Mouse (Mus musculus) thymus, postnatal 36 days (tissue): Measurements from ENCODE around the gene Strbp.
A peak's percentile ranks its signal among the peaks of the same experiment; 100 is the strongest.

Experiments
- DNase-seq, 2 experiments: peaks; one replicate each; pipeline ENCODE4 v3.0.0; 2022; ENCODE audit warnings: mixed read lengths in 2 of 2

Strbp gene

DNA sequence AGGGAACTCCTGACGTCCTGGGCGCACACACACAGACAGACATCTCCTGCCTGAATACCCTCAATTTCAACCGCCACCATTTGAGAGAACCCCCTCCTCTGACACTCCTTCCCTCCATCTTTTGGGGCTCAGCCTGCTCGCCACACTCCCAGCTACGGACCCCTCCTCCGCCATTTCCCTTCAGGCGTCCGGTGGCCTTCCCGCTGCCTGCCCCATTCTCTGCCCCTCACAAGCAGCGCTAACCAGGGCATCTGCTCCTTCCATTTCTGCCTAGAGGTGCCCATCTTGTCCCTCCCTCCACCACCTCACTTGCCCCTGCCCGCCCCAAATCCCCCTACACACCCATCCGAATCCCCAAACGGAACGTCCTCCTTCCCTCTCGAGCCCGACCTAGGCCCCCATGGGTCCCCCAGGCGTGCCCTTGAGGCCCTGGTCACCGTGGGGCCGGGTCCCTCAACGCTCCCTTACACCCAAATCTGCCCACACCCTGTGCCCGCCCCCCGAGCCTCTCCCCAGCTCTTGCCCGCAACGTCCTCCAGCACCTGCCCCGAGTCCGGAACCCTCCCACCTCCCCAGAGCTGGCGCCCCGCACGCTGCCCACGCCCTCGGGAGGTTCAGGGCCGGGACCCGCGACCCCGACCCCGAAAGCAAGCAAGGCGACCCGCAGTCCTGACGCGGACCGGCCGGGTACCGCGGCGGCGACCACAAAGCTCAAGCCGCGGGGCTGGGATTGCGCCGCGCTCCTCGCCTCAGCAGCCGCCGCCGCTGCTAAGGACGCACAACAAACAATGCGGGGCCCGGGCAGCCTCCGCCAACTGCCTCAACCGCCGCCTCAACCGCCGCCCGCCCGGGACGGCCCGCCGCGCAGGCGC is 1.1 kb downstream of the Strbp start:
- peak; percentile 58 to 76 for DNase-seq

GRCm38 (mm10) chr2:37689064-37689615 is 14.5 kb downstream of the Strbp start:
- DNase-seq, result no peak

- DNase-seq, result no peak
Measured at GRCm38 (mm10) chr2:37687031-37687430, 16.6 kb downstream of the Strbp start.

DNA sequence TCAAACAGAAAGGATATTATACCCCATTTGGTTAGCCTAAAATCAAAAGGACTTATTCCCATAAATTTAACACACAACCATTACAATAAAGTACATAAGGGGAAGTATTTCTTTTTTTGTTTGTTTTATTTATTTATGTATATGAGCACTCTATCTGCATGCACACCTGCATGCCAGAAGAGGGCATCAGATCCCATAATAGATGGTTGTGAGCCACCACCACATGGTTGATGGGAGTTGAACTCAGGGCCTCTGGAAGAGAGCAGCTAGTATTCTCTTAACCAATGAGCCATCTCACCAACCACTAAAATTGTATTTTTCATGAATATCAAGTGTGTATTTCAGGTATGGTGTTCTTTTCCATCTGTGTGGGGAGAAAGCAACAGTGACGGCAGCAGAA is 18.8 kb downstream of the Strbp start:
- no peak for DNase-seq

DNA sequence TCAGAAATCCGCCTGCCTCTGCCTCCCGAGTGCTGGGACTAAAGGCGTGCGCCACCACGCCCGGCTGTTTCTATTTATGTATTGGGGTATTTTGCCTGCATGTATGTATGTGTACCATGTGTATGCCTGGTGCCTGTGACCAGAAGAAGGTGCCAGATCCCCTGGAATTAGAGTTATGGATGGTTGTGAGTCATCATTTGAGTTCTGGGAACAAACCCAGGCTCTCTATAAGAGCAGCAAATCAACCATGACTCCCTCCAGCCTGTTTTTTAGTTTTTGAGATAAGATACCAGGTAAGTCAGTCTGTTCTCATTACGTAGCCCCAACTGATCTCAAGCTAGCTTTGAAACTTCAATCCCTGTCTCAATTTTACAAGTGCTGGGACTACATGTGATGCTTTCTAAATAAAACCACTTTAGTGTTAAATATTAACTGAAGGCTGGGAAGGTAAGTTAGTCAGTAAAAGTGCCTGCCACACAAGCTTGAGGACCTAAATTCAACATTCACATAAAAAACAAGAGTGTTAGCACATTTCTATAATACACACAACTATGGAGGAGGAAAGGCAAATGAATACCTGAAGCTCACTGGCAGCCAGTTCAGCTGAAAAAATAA is 21.4 kb downstream of the Strbp start:
- DNase-seq, result no peak

DNA sequence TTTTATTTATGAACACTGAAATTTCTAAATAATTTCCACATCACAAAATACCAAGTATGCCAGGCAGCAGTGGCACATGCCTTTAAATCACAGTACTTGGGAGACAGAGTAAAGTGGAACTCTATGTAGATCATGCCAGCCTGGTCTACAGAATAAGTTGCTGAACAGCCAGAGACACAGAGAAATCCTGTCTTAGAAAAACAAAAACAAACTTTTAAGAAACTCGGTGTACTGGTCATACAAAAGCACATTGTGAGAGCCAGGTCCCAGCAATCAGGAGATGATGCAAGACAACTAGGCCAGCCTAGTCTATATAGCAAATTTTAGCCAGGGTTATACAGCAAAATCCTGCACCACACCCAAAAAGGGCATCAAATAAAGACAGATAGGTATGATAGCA is 52.6 kb downstream of the Strbp start:
- no peak for DNase-seq

DNA sequence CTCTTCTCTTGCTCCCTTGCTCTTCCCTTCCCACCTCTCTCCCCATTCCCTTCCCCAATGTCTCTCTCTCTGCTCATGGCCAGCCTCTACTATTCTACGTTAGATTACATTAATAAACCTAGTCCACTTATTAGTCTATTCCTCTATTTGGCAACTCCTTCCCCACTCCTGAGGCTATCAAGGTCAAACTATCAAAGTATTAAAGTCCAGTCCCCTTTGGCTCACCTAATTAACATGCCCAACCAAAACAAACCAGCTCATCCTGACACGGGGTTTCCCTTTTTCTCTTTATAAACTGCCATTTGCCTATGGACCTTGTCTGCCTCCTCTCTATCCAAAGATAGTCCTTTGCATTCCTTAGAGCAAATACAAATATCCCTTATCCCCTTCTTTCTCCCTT is 54.1 kb downstream of the Strbp start:
- no peak for DNase-seq

DNA sequence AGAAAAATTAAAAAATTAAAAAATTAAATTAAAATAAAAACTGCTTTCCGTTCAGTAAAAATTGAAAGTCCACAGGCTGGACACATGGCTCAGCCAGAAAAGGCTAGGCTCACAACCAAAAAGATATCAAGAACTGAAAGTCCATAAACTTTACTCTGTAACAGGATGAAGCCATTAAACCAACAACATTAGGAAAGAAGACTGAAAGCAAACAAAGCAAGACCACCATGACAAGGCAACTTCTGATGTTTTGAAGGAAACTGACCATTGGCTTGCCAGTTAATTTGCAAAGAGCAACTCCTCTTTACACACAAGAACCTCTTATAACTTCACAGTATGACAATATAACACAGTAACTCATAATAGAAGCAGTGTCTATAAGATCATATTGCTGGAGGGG is 54.7 kb downstream of the Strbp start:
- DNase-seq, result no peak

GRCm38 (mm10) chr2:37623343-37623742 is 80.3 kb downstream of the Strbp start:
- DNase-seq, result no peak

DNA sequence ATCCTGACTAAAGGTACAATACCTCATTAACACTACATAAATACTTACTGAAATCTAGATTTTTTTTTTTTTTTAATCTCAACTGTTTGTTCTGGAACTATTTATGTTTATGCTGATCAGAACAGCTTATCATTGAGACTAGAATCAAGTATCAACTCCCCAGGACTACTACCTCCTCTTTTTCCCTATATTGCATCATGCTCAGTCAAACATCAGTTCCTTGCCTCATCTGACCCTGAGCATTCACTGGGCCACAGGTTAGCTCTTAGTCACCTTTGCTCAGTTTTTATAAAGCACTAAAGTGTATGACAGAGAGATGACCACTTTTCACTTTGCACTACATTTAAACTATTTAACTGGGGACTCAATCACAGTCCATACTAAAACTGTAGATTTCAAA is 115.7 kb downstream of the Strbp start:
- no peak for DNase-seq

DNA sequence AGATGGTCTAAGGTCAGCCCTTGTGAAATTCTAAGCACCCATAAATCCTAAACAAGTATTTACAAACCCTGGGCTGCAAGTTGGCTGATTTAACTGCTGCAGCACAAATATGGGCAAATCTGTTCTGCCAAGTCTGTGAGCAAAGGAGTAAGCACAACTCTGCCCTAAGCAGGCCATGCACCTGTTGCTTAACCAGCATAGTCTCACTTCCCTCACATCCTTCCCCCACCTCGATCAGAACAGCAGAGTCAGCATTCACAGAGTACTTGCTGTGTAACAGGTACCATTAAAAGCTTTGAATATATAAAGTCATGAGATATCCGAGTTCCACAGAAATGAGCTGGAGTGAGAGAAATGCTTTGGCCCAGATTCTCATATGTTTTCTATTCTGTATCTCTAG is 125.5 kb downstream of the Strbp start:
- no peak for DNase-seq

DNA sequence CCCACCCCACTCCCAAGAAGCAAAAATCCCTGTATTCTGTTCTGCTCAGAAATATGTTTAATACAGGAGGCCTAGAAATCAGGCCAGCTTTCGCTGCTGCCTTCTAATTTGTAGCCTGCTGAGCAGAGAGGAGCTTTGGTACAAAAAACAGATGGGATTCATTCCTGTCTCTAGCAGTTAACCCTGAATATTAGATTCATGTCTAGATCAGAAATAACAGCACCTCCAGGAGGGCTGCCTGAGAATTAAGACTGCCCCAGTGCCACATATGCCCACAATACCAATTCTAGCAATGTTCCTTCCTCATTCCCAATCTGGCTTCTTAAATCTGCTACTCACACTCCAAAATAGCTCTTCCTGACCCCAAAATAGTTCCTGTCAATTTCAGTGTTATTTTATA is 127.0 kb downstream of the Strbp start:
- no peak for DNase-seq

GRCm38 (mm10) chr2:37572141-37572540 is 131.5 kb downstream of the Strbp start:
- no peak for DNase-seq

DNA sequence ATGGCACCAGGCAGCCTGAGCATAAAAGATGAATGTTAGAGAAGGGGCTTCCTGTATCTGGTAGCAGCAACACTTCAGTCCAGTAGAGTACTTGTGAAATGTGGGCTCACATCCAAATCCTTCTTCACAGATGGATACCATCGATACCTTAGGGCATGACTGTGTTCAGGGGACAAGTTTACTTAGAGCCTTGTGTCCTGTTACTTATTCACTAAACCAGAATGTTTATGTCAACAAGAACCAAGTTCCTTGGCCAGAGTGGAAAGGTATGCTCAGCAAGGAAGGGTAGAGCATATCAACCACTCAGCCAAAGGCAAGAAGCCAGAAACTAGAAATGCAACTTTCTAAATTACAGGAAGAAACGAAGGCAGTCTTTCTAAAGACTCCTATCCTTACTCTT is 133.0 kb downstream of the Strbp start:
- DNase-seq, result no peak

DNA sequence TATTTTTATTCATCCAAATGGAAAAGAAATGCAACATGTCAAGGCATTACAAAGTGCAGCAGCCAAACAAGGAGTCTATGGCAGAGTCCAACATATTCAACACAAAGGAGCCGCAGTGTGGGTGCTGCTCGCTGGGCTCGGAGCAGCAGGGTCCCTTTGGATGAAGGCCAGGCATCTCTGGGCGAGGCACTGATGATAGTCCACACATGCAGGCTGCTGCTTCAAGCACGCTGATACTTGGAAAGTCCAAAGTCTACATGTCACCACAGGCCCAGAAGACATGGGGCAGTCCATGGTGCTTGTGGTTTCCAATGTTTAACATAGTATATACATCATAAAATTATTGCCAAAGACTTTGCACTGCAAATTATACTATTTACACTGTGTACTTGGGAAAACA is 133.8 kb downstream of the Strbp start:
- no peak for DNase-seq

DNA sequence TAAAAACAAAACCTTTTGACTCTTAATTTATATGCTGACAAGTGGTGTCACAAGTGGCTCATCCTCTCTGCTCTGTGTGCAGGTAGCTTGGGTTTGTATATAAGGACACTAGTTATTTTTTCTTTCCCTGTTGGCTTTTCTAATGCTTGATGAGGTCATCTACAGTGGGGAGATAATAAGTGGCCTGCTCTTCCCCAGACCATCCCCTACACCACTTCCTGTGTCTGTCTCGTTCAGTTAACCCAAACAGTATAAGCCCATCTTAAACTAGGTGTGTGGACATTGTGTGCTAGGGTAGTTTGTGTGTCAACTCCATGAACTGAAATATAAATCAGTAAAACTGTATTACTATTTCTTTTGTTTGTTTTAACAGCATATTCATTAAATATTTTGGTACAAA is 137.6 kb downstream of the Strbp start:
- no peak for DNase-seq

DNA sequence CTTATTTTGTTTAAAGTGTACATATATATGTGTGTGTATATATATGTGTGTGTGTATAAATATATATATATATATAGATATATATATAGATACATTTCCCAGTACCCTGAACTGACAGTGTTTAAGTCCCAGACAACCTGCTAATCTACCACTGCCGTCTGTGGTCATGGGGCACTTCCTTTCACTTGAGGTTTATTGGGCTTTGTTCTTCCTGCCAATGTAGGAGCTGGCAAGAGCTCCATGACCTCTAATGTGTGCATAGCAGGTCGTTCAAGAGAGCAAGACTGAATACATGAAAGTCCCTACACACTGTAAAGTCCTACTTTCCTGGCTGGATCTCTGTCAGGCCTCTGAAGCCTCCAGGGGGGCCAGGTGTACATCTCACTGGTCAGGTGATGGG is 138.1 kb downstream of the Strbp start:
- peak; percentile 3 to 8 for DNase-seq

DNA sequence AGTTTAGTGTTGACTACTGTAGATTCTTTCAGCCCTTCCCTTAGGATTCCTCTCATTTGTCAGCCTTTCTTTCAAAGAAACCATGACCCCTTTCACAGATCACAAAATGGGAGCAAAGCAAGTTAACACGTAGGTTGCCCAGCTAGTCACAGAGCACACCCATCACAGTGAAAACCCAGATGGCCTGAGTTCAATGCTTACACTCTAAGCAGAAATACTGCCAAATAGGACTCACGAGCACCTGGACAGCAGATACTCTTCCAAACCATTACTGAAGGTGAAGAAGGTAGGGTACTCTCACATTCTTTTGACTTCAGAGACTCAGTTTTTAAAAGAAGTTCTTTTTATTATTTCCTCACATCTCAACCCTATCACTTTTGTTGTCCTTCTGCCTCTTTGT is 147.3 kb downstream of the Strbp start:
- DNase-seq, result no peak

- DNase-seq, result no peak
Measured at GRCm38 (mm10) chr2:37549346-37550012, 154.2 kb downstream of the Strbp start.

GRCm38 (mm10) chr2:37531639-37532038 is 172.0 kb downstream of the Strbp start:
- no peak for DNase-seq

DNA sequence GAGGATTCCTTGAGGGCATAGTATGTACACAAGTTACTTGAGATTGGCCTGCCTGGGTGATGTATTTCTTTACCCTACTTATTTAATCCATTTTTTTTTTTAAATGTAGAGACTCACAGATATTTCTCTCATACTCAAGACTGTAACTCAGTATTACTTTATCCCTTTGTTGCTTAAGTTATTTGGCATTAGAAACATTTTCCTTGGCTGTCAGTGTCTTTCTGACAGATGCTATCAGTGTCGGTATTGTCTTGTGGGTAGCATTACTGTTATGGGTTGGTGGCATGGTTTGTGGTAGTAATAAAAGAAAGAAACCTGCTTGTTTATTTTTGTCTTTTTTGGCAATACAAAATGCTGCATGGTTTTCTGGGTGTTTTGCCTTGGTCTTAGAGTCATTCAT is 172.9 kb downstream of the Strbp start:
- DNase-seq, result no peak

- DNase-seq, result no peak
Measured at GRCm38 (mm10) chr2:37529397-37529796, 174.3 kb downstream of the Strbp start.

DNA sequence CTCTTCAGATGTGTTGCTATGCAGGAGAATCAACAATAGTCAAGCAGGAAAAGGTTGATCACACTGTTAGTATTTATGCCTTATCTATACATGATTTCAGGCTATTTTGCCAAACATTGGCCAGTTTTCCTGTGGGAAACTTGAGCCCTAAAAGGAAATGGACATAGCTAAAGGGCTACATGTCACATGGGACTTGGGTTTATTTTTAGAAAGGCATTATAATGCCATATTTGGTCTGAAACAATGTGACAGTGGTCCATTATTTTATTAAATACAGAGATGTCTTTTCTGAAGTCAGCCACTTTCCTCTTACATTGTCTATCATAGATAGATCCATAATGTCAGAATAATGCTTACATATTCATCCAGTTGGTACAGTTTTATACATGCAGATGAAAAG is 176.1 kb downstream of the Strbp start:
- DNase-seq, result no peak

DNA sequence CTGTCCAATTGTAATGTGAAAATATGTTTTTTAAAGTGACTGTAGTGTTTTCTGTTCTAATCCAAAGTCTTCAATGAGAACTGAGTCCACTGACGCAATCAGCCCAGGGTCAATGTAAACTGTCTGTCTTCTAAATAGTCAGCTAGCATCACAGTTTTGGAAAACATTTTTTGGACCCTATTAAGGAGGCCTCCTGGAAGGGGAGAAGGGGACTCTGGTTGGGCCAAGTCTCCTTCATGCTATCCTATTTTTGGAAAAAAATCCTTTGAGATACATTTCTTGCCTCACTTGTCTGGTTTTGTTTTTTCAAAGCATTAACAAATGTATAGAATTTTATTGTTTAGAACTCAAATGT is 184.4 kb downstream of the Strbp start:
- no peak for DNase-seq
